Mouse (Mus musculus): ENCODE measurements around the gene 2810459M11Rik.
A peak's percentile ranks its signal among the peaks of the same experiment; 100 is the strongest.

Gene 2810459M11Rik

GRCm38 (mm10) chr1:86053198-86053921 lies 7.7 kb downstream of the 2810459M11Rik start:
- no peak for DNase-seq

GRCm38 (mm10) chr1:86054943-86055342 lies 9.3 kb downstream of the 2810459M11Rik start:
- DNase-seq, result no peak

GRCm38 (mm10) chr1:86056284-86056683 lies 10.6 kb downstream of the 2810459M11Rik start:
- no peak for DNase-seq

GRCm38 (mm10) chr1:86058856-86059769 lies 13.4 kb downstream of the 2810459M11Rik start:
- DNase-seq, result peak; percentile 91

- no peak for DNase-seq
These were observed 16.9 kb downstream of the 2810459M11Rik start for GRCm38 (mm10) chr1:86062523-86062922.

- peak; percentile 92 for DNase-seq
These were observed 18.8 kb downstream of the 2810459M11Rik start, which contains the start of gene Psmd1 for GRCm38 (mm10) chr1:86064271-86064991. Gene Psmd1 (plus strand): TSS chr1:86064387.

GRCm38 (mm10) chr1:86076565-86076964 lies 30.9 kb downstream of the 2810459M11Rik start:
- DNase-seq, result no peak

GRCm38 (mm10) chr1:86094413-86094812 lies 48.8 kb downstream of the 2810459M11Rik start:
- DNase-seq, result no peak

- no peak for DNase-seq
These were observed 59.4 kb downstream of the 2810459M11Rik start for GRCm38 (mm10) chr1:86105054-86105453.
